17 mouse cellular contexts compared by ENCODE assay signal in genomic region chr15:29485136-29485535, GRCm38 (mm10).
DNase-seq lines count a peak whose midpoint lies in the region; ATAC-seq and TF ChIP-seq lines count a peak whose summit lies in the region.
"Had no signal": no experiment of that assay in that cellular context is flagged by ENCODE, and none has a peak within 500 bp of the region (broad histone marks: within the 10 kb centered on the region; RNA-seq: fewer than 3 reads in every experiment).

No protein-coding gene starts in this region.

- peak; percentile 90 for ATAC-seq in frontal cortex, adult (ENCODE audit: low TSS enrichment)
- ATAC-seq: forebrain, embryonic 15.5 days had no signal

- TF ChIP-seq CTCF in brain, embryonic 14.5 days (IDR thresholded peaks at IDR 0.05; ENCODE audit: borderline replicate concordance, extremely low read depth, insufficient read depth, insufficient read length), result no peak

- no peak for DNase-seq in frontal cortex, postnatal 10 days (ENCODE audit: low spot score in 2 of 2)
- peak; percentile 14 for DNase-seq in brain, adult 2 months (ENCODE audit: low read depth, low spot score)
- DNase-seq in brain, embryonic 14.5 days (ENCODE audit: low read depth), result peak; percentile 15
- no peak for DNase-seq in right cerebral cortex, adult 2 months (ENCODE audit: low spot score in 2 of 2)
- DNase-seq in lung, adult 18-20 months, result no peak
- DNase-seq: adrenal gland, adult 2 months; adrenal gland, postnatal 10 days; adrenal gland, postnatal 25 days; cerebellum, adult 11 months; cerebellum, adult 18-20 months; cerebellum, adult 8-10 months; cerebellum, adult 9-11 months; cerebellum, postnatal 14 days; cerebellum, postnatal 36 days; embryo, embryonic 11 days had no signal

- no peak for TF ChIP-seq POLR2A in brain, embryonic 14.5 days (IDR thresholded peaks at IDR 0.05; ENCODE audit: borderline replicate concordance, extremely low read depth, insufficient read depth, insufficient read length, poor library complexity, severe bottlenecking)

Comparison
In these comparisons a context has a peak if more than half of its experiments do, and no peak if none do; other contexts are left out.
1. DNase-seq: peak in brain, adult 2 months (single experiment) and brain, embryonic 14.5 days (single experiment); none in frontal cortex, postnatal 10 days (0 of 2), right cerebral cortex, adult 2 months (0 of 2) and lung, adult 18-20 months (0 of 2).